Mouse (Mus musculus) stomach, embryonic 16.5 days (tissue): Measurements from ENCODE around the gene Mark3. TPM values are rescaled to one million over a fixed set of nuclear protein-coding genes. Genes with fewer than 3 reads are reported as not detected.
A peak's percentile ranks its signal among the peaks of the same experiment; 100 is the strongest.

ENCODE experiments used
- ATAC-seq: fragments of 200-750 bp; cut with Nextera tagmentation; 2 replicates; pipeline ENCODE4 v1.8.0; 2017; ENCODE audit warnings: moderate number of reproducible peaks, moderate TSS enrichment; ENCODE audit not compliant: insufficient read depth, low FRiP score
- H3K27ac ChIP-seq: fragments of 300-500 bp; sonication (generic); 2 replicates; pipeline ENCODE4 v1.5.1; 2014; ENCODE audit warnings: low read length
- H3K27me3 ChIP-seq: fragments of 300-500 bp; sonication (generic); 2 replicates; pipeline ENCODE4 v1.6.1; 2014; ENCODE audit warnings: low read length, control low read depth, mixed read lengths; ENCODE audit not compliant: control insufficient read depth, insufficient read depth
- H3K36me3 ChIP-seq: fragments of 300-500 bp; sonication (generic); 2 replicates; pipeline ENCODE4 v1.6.1; 2014; ENCODE audit warnings: low read length; ENCODE audit not compliant: control insufficient read depth, insufficient read depth
- H3K4me1 ChIP-seq: fragments of 300-500 bp; sonication (generic); 2 replicates; pipeline ENCODE4 v1.6.1; 2014; ENCODE audit warnings: low read length, control low read depth, mixed read lengths; ENCODE audit not compliant: control insufficient read depth, insufficient read depth
- H3K4me2 ChIP-seq: fragments of 300-500 bp; sonication (generic); 2 replicates; pipeline ENCODE4 v1.6.1; 2014; ENCODE audit warnings: low read depth, low read length, mixed read lengths
- H3K4me3 ChIP-seq: fragments of 300-500 bp; sonication (generic); replicated peaks from 2 replicates; pipeline ENCODE4 v1.5.1; 2014; ENCODE audit warnings: mild to moderate bottlenecking, low read length
- H3K9ac ChIP-seq: fragments of 300-500 bp; sonication (generic); 2 replicates; pipeline ENCODE4 v1.6.1; 2014; ENCODE audit warnings: low read length
- H3K9me3 ChIP-seq: fragments of 300-500 bp; sonication (generic); replicated peaks from 2 replicates; pipeline ENCODE4 v1.6.1; 2016; ENCODE audit warnings: low read length, control low read depth; ENCODE audit not compliant: control insufficient read depth
- WGBS: fragments of 180-500 bp; shearing (Covaris S2); extraction: QIAGEN DNeasy Blood & Tissue Kit; methylation state at CpG from one replicate; pipeline ENCODE4 v1.1.7; 2014; 5-methylcytosine and 5-hydroxymethylcytosine counted together
- polyA plus RNA-seq: library from polyadenylated mRNA; unstranded; fragments of >200 nt; fragmentation: Nextera tagmentation; extraction: Ambion mirVana; gene quantifications from 2 replicates; pipeline ENCODE4 v1.2.1, GENCODE M21; 2015

The Mark3 gene
- polyA plus RNA-seq, 1 experiment from 2014 or later, result 20.1 TPM

- no peak overlapping the region for H3K4me2 ChIP-seq
- peak overlapping the region; percentile 62; the same call in 1 of the 2 replicates for H3K27ac ChIP-seq
- no peak for ATAC-seq
- no peaks in the 10 kb centered on the region for H3K36me3 ChIP-seq
- H3K9ac ChIP-seq, result no peak overlapping the region
- no peak overlapping the region for H3K4me3 ChIP-seq
- peaks cover 32% of the 10 kb centered on the region for H3K4me1 ChIP-seq
- H3K9me3 ChIP-seq, result no peaks in the 10 kb centered on the region
- H3K27me3 ChIP-seq, result no peaks in the 10 kb centered on the region
- 88% methylated on average over 5 of the region's 5 CpGs for WGBS
Measured at GRCm38 (mm10) chr12:111692899-111693298, 118.6 kb downstream of the Mark3 start.

- Histone ChIP-seq H3K9me3 (no peaks in the 10 kb centered on the region), H3K4me3 (no peak overlapping the region), H3K4me2 (0 out of 2 replicates have a peak overlapping the region, but pooled peaks have one; percentile 15), H3K9ac (peak overlapping the region; percentile 58), H3K36me3 (no peaks in the 10 kb centered on the region), H3K27ac (peak overlapping the region; percentile 62; the same call in 1 of the 2 replicates), H3K27me3 (no peaks in the 10 kb centered on the region), H3K4me1 (peaks cover 29% of the 10 kb centered on the region)
- WGBS, result 54% methylated on average over 18 of the region's 18 CpGs
- ATAC-seq, result peak; percentile 20
Measured at GRCm38 (mm10) chr12:111693341-111694270, 119.3 kb downstream of the Mark3 start.

- Histone ChIP-seq H3K4me2 (0 out of 2 replicates have a peak overlapping the region, but pooled peaks have one; percentile 15), H3K9me3 (no peaks in the 10 kb centered on the region), H3K4me3 (no peak overlapping the region), H3K4me1 (peaks cover 29% of the 10 kb centered on the region), H3K27ac (peak overlapping the region; percentile 62), H3K36me3 (no peaks in the 10 kb centered on the region), H3K27me3 (no peaks in the 10 kb centered on the region), H3K9ac (peak overlapping the region; percentile 58)
- peak; percentile 18 for ATAC-seq
- 21% methylated on average over 12 of the region's 12 CpGs for WGBS
Measured at GRCm38 (mm10) chr12:111694271-111694781, 120.0 kb downstream of the Mark3 start.

GRCm38 (mm10) chr12:111694880-111695804, 120.8 kb downstream of the Mark3 start:
- WGBS, result 60% methylated on average over 13 of the region's 13 CpGs
- H3K9ac ChIP-seq, result peak overlapping the region; percentile 40; the same call in 1 of the 2 replicates

GRCm38 (mm10) chr12:111696239-111696638, 121.9 kb downstream of the Mark3 start:
- WGBS, result 30% methylated on average over 6 of the region's 6 CpGs
- H3K36me3 ChIP-seq, result no peaks in the 10 kb centered on the region
- peaks cover 22% of the 10 kb centered on the region for H3K4me1 ChIP-seq
- H3K4me3 ChIP-seq, result no peak overlapping the region
- ATAC-seq, result peak; percentile 1; the same call in 1 of the 2 replicates
- no peak overlapping the region for H3K27ac ChIP-seq
- no peak overlapping the region for H3K9ac ChIP-seq
- H3K27me3 ChIP-seq, result no peaks in the 10 kb centered on the region
- no peaks in the 10 kb centered on the region for H3K9me3 ChIP-seq
- H3K4me2 ChIP-seq, result no peak overlapping the region

More at GRCm38 (mm10) chr12:111694880-111695804, 120.8 kb downstream of the Mark3 start:
- H3K4me1 ChIP-seq, result peaks cover 29% of the 10 kb centered on the region
- H3K4me2 ChIP-seq, result 0 out of 2 replicates have a peak overlapping the region, but pooled peaks have one; percentile 10
- peak overlapping the region; percentile 62; the same call in 1 of the 2 replicates for H3K27ac ChIP-seq
- no peaks in the 10 kb centered on the region for H3K27me3 ChIP-seq
- H3K4me3 ChIP-seq, result no peak overlapping the region
- no peaks in the 10 kb centered on the region for H3K36me3 ChIP-seq
- ATAC-seq, result 0 out of 2 replicates have a peak, but pooled peaks have one; percentile 5
- no peaks in the 10 kb centered on the region for H3K9me3 ChIP-seq

GRCm38 (mm10) chr12:111697708-111698107, 123.4 kb downstream of the Mark3 start:
- 60% methylated on average over 4 of the region's 4 CpGs for WGBS
- no peak for ATAC-seq
- H3K4me1 ChIP-seq, result peaks cover 22% of the 10 kb centered on the region
- no peaks in the 10 kb centered on the region for H3K27me3 ChIP-seq
- H3K36me3 ChIP-seq, result no peaks in the 10 kb centered on the region
- H3K4me3 ChIP-seq, result no peak overlapping the region
- no peak overlapping the region for H3K4me2 ChIP-seq
- H3K27ac ChIP-seq, result no peak overlapping the region
- no peaks in the 10 kb centered on the region for H3K9me3 ChIP-seq
- H3K9ac ChIP-seq, result no peak overlapping the region; the same call in 1 of the 2 replicates

- H3K27ac ChIP-seq, result no peak overlapping the region
- no peak for ATAC-seq
- no peak overlapping the region for H3K9ac ChIP-seq
- H3K4me1 ChIP-seq, result peaks cover 18% of the 10 kb centered on the region
- no peaks in the 10 kb centered on the region for H3K27me3 ChIP-seq
- no peak overlapping the region for H3K4me3 ChIP-seq
- H3K4me2 ChIP-seq, result no peak overlapping the region
- H3K9me3 ChIP-seq, result no peaks in the 10 kb centered on the region
- 87% methylated on average over 6 of the region's 6 CpGs for WGBS
- no peaks in the 10 kb centered on the region for H3K36me3 ChIP-seq
Measured at GRCm38 (mm10) chr12:111698346-111698913, 124.1 kb downstream of the Mark3 start.

GRCm38 (mm10) chr12:111699542-111699941, 125.2 kb downstream of the Mark3 start:
- Histone ChIP-seq H3K4me2 (no peak overlapping the region), H3K4me1 (peaks cover 10% of the 10 kb centered on the region), H3K27me3 (no peaks in the 10 kb centered on the region), H3K9ac (no peak overlapping the region), H3K27ac (no peak overlapping the region), H3K4me3 (no peak overlapping the region), H3K9me3 (no peaks in the 10 kb centered on the region), H3K36me3 (no peaks in the 10 kb centered on the region)
- no peak for ATAC-seq
- WGBS, result 77% methylated on average over 4 of the region's 4 CpGs
